Mouse (Mus musculus) midbrain, embryonic 12.5 days (tissue): ENCODE results near the gene Fam131c. TPM values are rescaled to one million over a fixed set of nuclear protein-coding genes. Genes with fewer than 3 reads are reported as not detected.

Source experiments
- ATAC-seq: fragments of 200-750 bp; cut with Nextera tagmentation; 2 replicates; pipeline ENCODE4 v1.8.0; 2017; ENCODE audit warnings: low read depth, moderate TSS enrichment, moderate library complexity; ENCODE audit not compliant: low FRiP score
- H3K27ac ChIP-seq: fragments of 300-500 bp; sonication (generic); replicated peaks from 2 replicates; pipeline ENCODE4 v1.5.1; 2016; ENCODE audit warnings: mild to moderate bottlenecking
- H3K27me3 ChIP-seq: fragments of 300-500 bp; sonication (generic); 2 replicates; pipeline ENCODE4 v1.6.1; 2016; ENCODE audit warnings: mild to moderate bottlenecking
- H3K36me3 ChIP-seq: fragments of 300-500 bp; sonication (generic); 2 replicates; pipeline ENCODE4 v1.6.1; 2016
- H3K4me1 ChIP-seq: fragments of 300-500 bp; sonication (generic); 2 replicates; pipeline ENCODE4 v1.6.1; 2016
- H3K4me2 ChIP-seq: fragments of 300-500 bp; sonication (generic); replicated peaks from 2 replicates; pipeline ENCODE4 v1.6.1; 2016; ENCODE audit warnings: mild to moderate bottlenecking, moderate library complexity
- H3K4me3 ChIP-seq: fragments of 300-500 bp; sonication (generic); 2 replicates; pipeline ENCODE4 v1.5.1; 2016; ENCODE audit warnings: mild to moderate bottlenecking
- H3K9ac ChIP-seq: fragments of 300-500 bp; sonication (generic); replicated peaks from 2 replicates; pipeline ENCODE4 v1.6.1; 2016; ENCODE audit warnings: mild to moderate bottlenecking, moderate library complexity
- H3K9me3 ChIP-seq: fragments of 300-500 bp; sonication (generic); 2 replicates; pipeline ENCODE4 v1.6.1; 2016; ENCODE audit warnings: mild to moderate bottlenecking
- WGBS: fragments of 180-500 bp; shearing (Covaris S2); methylation state at CpG from one replicate; pipeline ENCODE4 v1.1.7; 2016; 5-methylcytosine and 5-hydroxymethylcytosine counted together
- polyA plus RNA-seq: library from polyadenylated mRNA; unstranded; fragments of >200 nt; fragmentation: Nextera tagmentation; extraction: Ambion mirVana; gene quantifications from 2 replicates; pipeline ENCODE4 v1.2.1, GENCODE M21; 2016

Fam131c gene
- polyA plus RNA-seq, result 3.5 and 3.8 TPM in 2 replicates

DNA sequence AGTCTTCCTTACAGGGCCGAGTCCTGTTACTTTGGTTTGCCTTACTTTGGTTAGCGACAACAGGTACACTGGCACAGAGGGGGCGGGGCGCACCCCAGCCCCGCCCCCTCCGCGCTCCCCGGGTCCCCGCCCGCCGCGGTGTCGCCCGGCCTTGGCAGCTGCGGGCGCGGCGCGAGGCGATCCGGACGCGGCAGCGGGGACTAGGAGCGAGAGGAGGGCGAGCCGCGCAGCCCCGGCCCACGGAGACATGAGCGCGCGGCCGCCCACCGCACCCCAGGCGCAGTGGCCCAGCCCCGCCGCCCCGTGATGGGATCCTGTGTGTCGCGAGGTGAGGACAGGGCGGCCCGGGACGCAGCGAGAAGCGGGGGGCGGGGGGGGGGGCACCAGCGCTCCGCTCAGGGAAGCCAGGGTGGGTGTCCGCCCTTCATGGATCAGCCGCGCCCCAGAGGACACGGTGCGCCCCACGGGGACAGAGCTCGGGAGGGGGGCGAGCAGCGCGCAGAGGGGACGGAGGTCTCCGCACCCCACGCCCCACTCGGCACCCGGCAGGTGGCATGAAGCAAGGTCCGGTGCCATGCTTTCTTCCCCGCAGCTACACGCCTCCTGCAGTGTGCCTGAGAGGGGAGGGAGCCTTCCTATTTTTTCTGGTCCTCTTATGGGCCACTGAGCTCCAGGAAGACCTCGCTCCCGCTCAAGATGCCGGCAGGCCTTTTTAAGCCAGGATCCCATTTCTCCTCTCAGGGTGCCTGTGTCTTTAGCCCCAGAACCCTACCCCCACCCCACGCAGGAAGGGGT is at the start of gene Fam131c:
Fam131c (plus strand) TSS at position 224 of the 795 bp plus-strand sequence.
- H3K4me1 ChIP-seq, result peaks cover 10% of the 10 kb centered on the region
- no peaks in the 10 kb centered on the region for H3K36me3 ChIP-seq
- H3K4me3 ChIP-seq, result peak within 1 kb of the TSS; percentile 66
- peak; percentile 54 for ATAC-seq
- peaks cover 74% of the 10 kb centered on the region for H3K27me3 ChIP-seq
- peak within 1 kb of the TSS; percentile 100 for H3K4me2 ChIP-seq
- H3K9ac ChIP-seq, result peak within 1 kb of the TSS; percentile 71
- 1% methylated on average over 51 of the region's 71 CpGs for WGBS
- H3K9me3 ChIP-seq, result no peaks in the 10 kb centered on the region
- H3K27ac ChIP-seq, result no peak within 1 kb of the TSS

- Histone ChIP-seq H3K9me3 (no peaks in the 10 kb centered on the region), H3K4me1 (no peaks in the 10 kb centered on the region)
- WGBS, result 91% methylated on average over 11 of the region's 11 CpGs
Observed at GRCm38 (mm10) chr4:141322526-141322925, 45.5 kb upstream of the Fam131c start.

DNA sequence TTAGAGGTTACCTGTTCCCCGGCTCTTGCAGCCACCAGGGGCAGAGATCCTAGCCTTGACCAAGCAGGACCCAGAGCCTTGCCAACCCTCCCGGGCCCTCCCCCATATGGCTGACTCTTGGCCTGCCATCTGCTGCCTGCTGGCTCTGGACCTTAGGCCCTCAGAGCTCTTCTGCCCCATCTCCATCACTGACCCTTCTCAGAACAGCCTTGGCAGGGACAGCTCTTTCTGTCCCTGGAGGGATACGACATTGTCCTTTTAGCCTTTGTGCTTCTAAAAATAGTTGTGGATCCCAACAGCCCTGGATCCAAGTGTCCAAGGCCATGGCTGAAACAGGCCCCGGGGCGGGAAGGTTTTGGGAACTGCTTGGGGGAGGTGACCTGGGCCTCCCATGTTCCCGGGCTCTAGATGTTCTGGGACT is 43.2 kb upstream of the Fam131c start:
- Histone ChIP-seq H3K4me3 (no peak overlapping the region), H3K27ac (no peak overlapping the region), H3K4me1 (no peaks in the 10 kb centered on the region), H3K9me3 (no peaks in the 10 kb centered on the region), H3K4me2 (no peak overlapping the region), H3K27me3 (no peaks in the 10 kb centered on the region), H3K36me3 (peaks cover 40% of the 10 kb centered on the region), H3K9ac (no peak overlapping the region)
- 92% methylated on average over 6 of the region's 6 CpGs for WGBS
- no peak for ATAC-seq

More at GRCm38 (mm10) chr4:141322526-141322925, 45.5 kb upstream of the Fam131c start:
- H3K27ac ChIP-seq, result no peak overlapping the region
- no peaks in the 10 kb centered on the region for H3K27me3 ChIP-seq
- no peak for ATAC-seq
- H3K9ac ChIP-seq, result no peak overlapping the region
- no peak overlapping the region for H3K4me3 ChIP-seq
- H3K36me3 ChIP-seq, result peaks cover 40% of the 10 kb centered on the region
- H3K4me2 ChIP-seq, result no peak overlapping the region

- H3K4me2 ChIP-seq, result no peak overlapping the region
- no peak for ATAC-seq
- no peaks in the 10 kb centered on the region for H3K27me3 ChIP-seq
- no peak overlapping the region for H3K9ac ChIP-seq
- 82% methylated on average over 15 of the region's 15 CpGs for WGBS
- no peaks in the 10 kb centered on the region for H3K4me1 ChIP-seq
- no peaks in the 10 kb centered on the region for H3K9me3 ChIP-seq
- peaks cover 37% of the 10 kb centered on the region for H3K36me3 ChIP-seq
- no peak overlapping the region for H3K4me3 ChIP-seq
- H3K27ac ChIP-seq, result no peak overlapping the region
Observed at GRCm38 (mm10) chr4:141325636-141326035, 42.4 kb upstream of the Fam131c start.

DNA sequence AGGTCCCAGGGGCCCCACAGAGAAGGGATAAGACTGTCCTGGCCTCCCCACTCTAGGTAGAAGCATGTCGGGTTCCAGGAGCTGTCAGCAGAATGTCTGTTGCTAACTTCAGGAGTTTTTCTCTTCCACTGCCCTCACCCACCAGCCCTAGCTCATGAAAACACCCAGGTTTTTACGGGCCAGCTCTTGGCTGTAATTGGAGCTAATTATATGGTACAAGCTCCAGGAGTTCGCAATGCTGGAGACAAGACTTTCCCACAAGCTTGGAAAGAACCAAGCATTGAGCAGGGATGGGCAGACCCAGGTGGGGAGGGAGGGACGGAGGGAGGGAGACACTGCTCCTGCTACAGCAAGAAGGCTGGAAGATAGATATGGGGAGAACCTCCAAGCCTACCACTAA is 40.9 kb upstream of the Fam131c start:
- Histone ChIP-seq H3K4me3 (no peak overlapping the region), H3K36me3 (peaks cover 24% of the 10 kb centered on the region), H3K27me3 (no peaks in the 10 kb centered on the region; the same call in 1 of the 2 replicates), H3K9ac (no peak overlapping the region), H3K4me2 (no peak overlapping the region), H3K27ac (no peak overlapping the region), H3K9me3 (no peaks in the 10 kb centered on the region), H3K4me1 (no peaks in the 10 kb centered on the region)
- no peak for ATAC-seq
- 86% methylated on average over 4 of the region's 4 CpGs for WGBS

- Histone ChIP-seq H3K4me2 (no peak overlapping the region), H3K4me1 (0 out of 2 replicates have a peak, but pooled peaks cover 3% of the 10 kb centered on the region), H3K27ac (no peak overlapping the region), H3K9me3 (no peaks in the 10 kb centered on the region), H3K9ac (no peak overlapping the region), H3K4me3 (no peak overlapping the region), H3K27me3 (no peaks in the 10 kb centered on the region; the same call in 1 of the 2 replicates), H3K36me3 (peaks cover 7% of the 10 kb centered on the region; the same call in 1 of the 2 replicates)
- WGBS, result 88% methylated on average over 9 of the region's 9 CpGs
- no peak for ATAC-seq
Observed at GRCm38 (mm10) chr4:141328742-141329141, 39.3 kb upstream of the Fam131c start.

GRCm38 (mm10) chr4:141329968-141330367 is 38.1 kb upstream of the Fam131c start:
- H3K4me3 ChIP-seq, result no peak overlapping the region
- peaks cover 11% of the 10 kb centered on the region for H3K4me1 ChIP-seq
- no peaks in the 10 kb centered on the region; the same call in 1 of the 2 replicates for H3K27me3 ChIP-seq
- WGBS, result 76% methylated on average over 12 of the region's 12 CpGs
- H3K9ac ChIP-seq, result no peak overlapping the region
- no peaks in the 10 kb centered on the region; the same call in 1 of the 2 replicates for H3K36me3 ChIP-seq
- H3K9me3 ChIP-seq, result no peaks in the 10 kb centered on the region
- no peak for ATAC-seq
- no peak overlapping the region for H3K27ac ChIP-seq
- no peak overlapping the region for H3K4me2 ChIP-seq

- H3K9ac ChIP-seq, result no peak overlapping the region
- H3K27ac ChIP-seq, result no peak overlapping the region
- no peak overlapping the region for H3K4me2 ChIP-seq
- H3K4me3 ChIP-seq, result no peak overlapping the region
- H3K36me3 ChIP-seq, result no peaks in the 10 kb centered on the region; the same call in 1 of the 2 replicates
- no peak for ATAC-seq
- no peaks in the 10 kb centered on the region; the same call in 1 of the 2 replicates for H3K27me3 ChIP-seq
- WGBS, result 93% methylated on average over 2 of the region's 2 CpGs
- no peaks in the 10 kb centered on the region for H3K9me3 ChIP-seq
- H3K4me1 ChIP-seq, result peaks cover 26% of the 10 kb centered on the region
Observed at GRCm38 (mm10) chr4:141331446-141331845, 36.6 kb upstream of the Fam131c start.

DNA sequence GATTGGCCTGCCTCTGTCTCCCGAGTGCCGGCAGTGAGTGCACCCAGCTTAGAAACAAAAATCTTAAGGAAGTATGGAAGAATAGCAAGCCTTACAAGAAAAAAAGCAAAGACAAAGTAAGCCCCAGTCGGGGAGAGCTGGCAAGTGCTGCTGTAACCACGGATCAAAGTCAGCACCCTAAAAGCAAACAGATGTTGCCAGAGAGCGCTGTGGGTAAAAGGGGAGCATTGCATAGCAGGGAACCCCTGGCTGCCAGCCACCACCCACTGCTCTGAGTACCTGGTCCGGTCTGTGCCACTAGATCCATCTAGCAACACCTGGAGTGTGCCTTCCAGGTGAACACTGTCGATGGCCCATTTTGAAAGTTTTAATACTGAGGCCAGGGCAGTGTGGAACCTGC is 35.8 kb upstream of the Fam131c start:
- Histone ChIP-seq H3K9me3 (no peaks in the 10 kb centered on the region), H3K36me3 (no peaks in the 10 kb centered on the region; the same call in 1 of the 2 replicates), H3K9ac (no peak overlapping the region), H3K4me2 (no peak overlapping the region), H3K27me3 (no peaks in the 10 kb centered on the region; the same call in 1 of the 2 replicates), H3K4me1 (peaks cover 27% of the 10 kb centered on the region), H3K27ac (no peak overlapping the region), H3K4me3 (no peak overlapping the region)
- no peak for ATAC-seq
- WGBS, result 90% methylated on average over 7 of the region's 7 CpGs

GRCm38 (mm10) chr4:141334695-141335094 is 33.3 kb upstream of the Fam131c start:
- no peaks in the 10 kb centered on the region for H3K36me3 ChIP-seq
- H3K4me2 ChIP-seq, result 0 out of 2 replicates have a peak overlapping the region, but pooled peaks have one; percentile 9
- H3K4me1 ChIP-seq, result peaks cover 48% of the 10 kb centered on the region
- peak; percentile 35 for ATAC-seq
- 25% methylated on average over 5 of the region's 5 CpGs for WGBS
- H3K27me3 ChIP-seq, result no peaks in the 10 kb centered on the region; the same call in 1 of the 2 replicates
- no peak overlapping the region for H3K9ac ChIP-seq
- no peaks in the 10 kb centered on the region for H3K9me3 ChIP-seq
- H3K27ac ChIP-seq, result peak overlapping the region; percentile 74
- H3K4me3 ChIP-seq, result no peak overlapping the region

GRCm38 (mm10) chr4:141335263-141335796 is 32.7 kb upstream of the Fam131c start:
- H3K4me1 ChIP-seq, result peaks cover 48% of the 10 kb centered on the region
- H3K9me3 ChIP-seq, result no peaks in the 10 kb centered on the region
- H3K27me3 ChIP-seq, result peaks cover 5% of the 10 kb centered on the region; the same call in 1 of the 2 replicates
- H3K4me3 ChIP-seq, result no peak overlapping the region
- no peaks in the 10 kb centered on the region for H3K36me3 ChIP-seq
- H3K27ac ChIP-seq, result peak overlapping the region; percentile 74
- H3K4me2 ChIP-seq, result 0 out of 2 replicates have a peak overlapping the region, but pooled peaks have one; percentile 9
- peak; percentile 91 for ATAC-seq
- 0% methylated on average over 3 of the region's 3 CpGs for WGBS
- H3K9ac ChIP-seq, result no peak overlapping the region; the same call in 1 of the 2 replicates

- no peak overlapping the region for H3K4me2 ChIP-seq
- no peak overlapping the region for H3K4me3 ChIP-seq
- WGBS, result 62% methylated on average over 6 of the region's 6 CpGs
- peaks cover 5% of the 10 kb centered on the region; the same call in 1 of the 2 replicates for H3K27me3 ChIP-seq
- no peaks in the 10 kb centered on the region for H3K36me3 ChIP-seq
- no peaks in the 10 kb centered on the region for H3K9me3 ChIP-seq
- ATAC-seq, result no peak
- peak overlapping the region; percentile 74 for H3K27ac ChIP-seq
- no peak overlapping the region for H3K9ac ChIP-seq
- peaks cover 48% of the 10 kb centered on the region for H3K4me1 ChIP-seq
Observed at GRCm38 (mm10) chr4:141336196-141336595, 31.8 kb upstream of the Fam131c start.
